Mouse (Mus musculus) liver, postnatal 0 days (tissue): ENCODE results near the gene Fam155a. TPM values are rescaled to one million over a fixed set of nuclear protein-coding genes. Genes with fewer than 3 reads are reported as not detected.

ENCODE experiments used
- ATAC-seq: fragments of 200-750 bp; cut with Nextera tagmentation; 2 replicates; pipeline ENCODE4 v1.8.0; 2017; ENCODE audit warnings: mild to moderate bottlenecking, moderate library complexity
- DNase-seq: peaks from one replicate; pipeline ENCODE4 v3.0.0-alpha.2; 2016
- H3K27ac ChIP-seq: fragments of 300-500 bp; sonication (generic); 2 replicates; pipeline ENCODE4 v1.5.1; 2014; ENCODE audit warnings: antibody characterized with exemption, moderate library complexity, mild to moderate bottlenecking, low read depth
- H3K27me3 ChIP-seq: fragments of 300-500 bp; sonication (generic); 2 replicates; pipeline ENCODE4 v1.6.1; 2014; ENCODE audit warnings: low read length, control low read depth, mixed read lengths; ENCODE audit not compliant: insufficient read depth
- H3K36me3 ChIP-seq: fragments of 300-500 bp; sonication (generic); replicated peaks from 2 replicates; pipeline ENCODE4 v1.6.1; 2014; ENCODE audit warnings: mild to moderate bottlenecking, control low read depth, low read length, moderate library complexity, mixed read lengths; ENCODE audit not compliant: insufficient read depth
- H3K4me1 ChIP-seq: fragments of 300-500 bp; sonication (generic); 2 replicates; pipeline ENCODE4 v1.6.1; 2014; ENCODE audit warnings: antibody characterized with exemption, mild to moderate bottlenecking, control low read depth; ENCODE audit not compliant: insufficient read depth
- H3K4me2 ChIP-seq: fragments of 300-500 bp; sonication (generic); 2 replicates; pipeline ENCODE4 v1.6.1; 2014; ENCODE audit warnings: low read depth, mild to moderate bottlenecking, low read length, moderate library complexity, mixed read lengths
- H3K4me3 ChIP-seq: fragments of 300-500 bp; sonication (generic); 2 replicates; pipeline ENCODE4 v1.5.1; 2014; ENCODE audit warnings: low read depth, low read length
- H3K9ac ChIP-seq: fragments of 300-500 bp; sonication (generic); replicated peaks from 2 replicates; pipeline ENCODE4 v1.6.1; 2014; ENCODE audit warnings: mild to moderate bottlenecking, moderate library complexity
- H3K9me3 ChIP-seq: fragments of 300-500 bp; sonication (generic); 2 replicates; pipeline ENCODE4 v1.6.1; 2016; ENCODE audit warnings: mild to moderate bottlenecking, control low read depth, low read length, mixed read lengths
- CTCF ChIP-seq: sonication (generic); IDR thresholded peaks from 2 replicates; pipeline ENCODE4 v1.5.1; 2016; ENCODE audit warnings: antibody characterized with exemption, low read depth
- EP300 ChIP-seq: IDR thresholded peaks from 2 replicates; pipeline ENCODE4 v1.6.1; 2016; ENCODE audit warnings: antibody characterized with exemption, low read depth, mild to moderate bottlenecking
- WGBS: fragments of 180-500 bp; shearing (Covaris S2); extraction: QIAGEN DNeasy Blood & Tissue Kit; methylation state at CpG from one replicate; pipeline ENCODE4 v1.1.7; 2014; ENCODE audit not compliant: insufficient replicate concordance; 5-methylcytosine and 5-hydroxymethylcytosine counted together
- polyA plus RNA-seq: library from polyadenylated mRNA; unstranded; fragments of >200 nt; fragmentation: Nextera tagmentation; extraction: Ambion mirVana; gene quantifications from 2 replicates; pipeline ENCODE4 v1.2.1, GENCODE M21; 2015

Fam155a gene
- polyA plus RNA-seq, 1 experiment from 2014 or later = not detected

DNA sequence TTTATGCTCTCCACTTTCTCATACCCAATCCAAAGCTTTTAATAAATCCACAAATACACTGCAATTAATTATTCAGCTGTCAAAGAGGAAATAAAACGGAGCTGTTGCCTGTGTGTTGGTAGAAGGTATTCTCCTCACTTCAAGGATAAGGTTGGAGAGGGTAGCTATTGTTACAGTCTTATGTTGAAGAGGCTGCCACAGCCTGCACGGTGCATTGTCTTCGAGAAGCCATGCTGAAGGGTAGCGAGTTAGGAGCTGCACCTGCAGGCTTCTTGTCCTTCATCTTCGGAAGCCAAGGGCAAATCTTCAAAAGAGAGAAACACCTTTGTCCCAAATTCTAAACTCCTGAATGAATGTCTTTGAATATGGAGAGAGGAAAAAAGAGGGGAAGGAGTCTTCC, 288.4 kb downstream of the Fam155a start:
- Histone ChIP-seq H3K4me2 (no peak overlapping the region), H3K9ac (no peak overlapping the region), H3K4me3 (no peak overlapping the region), H3K36me3 (no peaks in the 10 kb centered on the region), H3K4me1 (no peaks in the 10 kb centered on the region), H3K27me3 (no peaks in the 10 kb centered on the region), H3K27ac (no peak overlapping the region), H3K9me3 (no peaks in the 10 kb centered on the region)
- TF ChIP-seq EP300 (no peak), CTCF (no peak)
- WGBS = 68% methylated on average over 5 of the region's 5 CpGs
- DNase-seq = no peak
- no peak for ATAC-seq

DNA sequence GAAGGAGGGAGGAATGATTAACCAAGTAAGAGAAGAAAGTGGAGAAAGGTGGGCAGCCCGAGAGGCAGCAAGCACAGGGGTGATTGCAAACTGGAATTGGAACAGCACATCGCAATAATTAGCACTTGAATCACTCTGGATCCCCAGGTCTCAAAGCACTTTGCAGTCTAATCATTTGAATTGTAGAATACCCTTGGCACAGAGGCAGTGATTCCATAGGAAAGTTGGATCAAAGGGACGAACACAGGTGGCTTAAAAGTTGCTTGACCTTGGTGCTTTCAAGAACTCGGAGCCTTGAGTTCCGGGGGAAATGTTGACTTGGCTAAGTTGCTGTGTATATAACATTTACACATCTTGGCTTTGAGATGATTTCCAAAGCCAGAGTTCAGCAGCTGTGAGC, 299.7 kb downstream of the Fam155a start:
- no peak overlapping the region for H3K27ac ChIP-seq
- H3K4me3 ChIP-seq = no peak overlapping the region
- no peaks in the 10 kb centered on the region for H3K36me3 ChIP-seq
- H3K9me3 ChIP-seq = no peaks in the 10 kb centered on the region
- no peak overlapping the region for H3K9ac ChIP-seq
- no peaks in the 10 kb centered on the region for H3K27me3 ChIP-seq
- ATAC-seq = no peak
- DNase-seq = no peak
- TF ChIP-seq EP300 = no peak
- no peak for TF ChIP-seq CTCF
- WGBS = 63% methylated on average over 5 of the region's 5 CpGs
- H3K4me2 ChIP-seq = no peak overlapping the region
- H3K4me1 ChIP-seq = no peaks in the 10 kb centered on the region

DNA sequence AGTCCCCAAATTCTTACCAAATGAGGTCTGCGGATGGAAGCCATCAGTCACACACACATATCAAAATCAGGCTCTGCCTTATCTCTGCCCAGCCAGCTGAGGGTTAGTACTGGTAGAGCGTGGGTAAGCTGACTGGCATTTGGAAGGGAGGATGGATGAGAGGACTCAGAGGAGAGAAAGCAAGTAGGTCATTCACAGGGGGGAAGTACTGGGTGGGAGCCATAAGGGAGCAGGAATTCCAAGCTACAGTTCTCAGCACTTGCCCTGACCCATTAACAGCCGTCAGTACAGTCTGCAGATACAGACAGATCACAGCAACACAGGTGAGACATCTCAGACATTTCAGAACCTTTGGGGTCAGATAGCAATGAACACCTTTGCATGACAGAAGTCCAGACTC, 300.8 kb downstream of the Fam155a start:
- DNase-seq = no peak
- no peak for ATAC-seq
- no peak overlapping the region for H3K27ac ChIP-seq
- no peaks in the 10 kb centered on the region for H3K27me3 ChIP-seq
- no peak overlapping the region for H3K4me2 ChIP-seq
- no peaks in the 10 kb centered on the region for H3K36me3 ChIP-seq
- WGBS = 75% methylated on average over 3 of the region's 3 CpGs
- H3K4me1 ChIP-seq = no peaks in the 10 kb centered on the region
- H3K9me3 ChIP-seq = no peaks in the 10 kb centered on the region
- H3K4me3 ChIP-seq = no peak overlapping the region
- no peak overlapping the region for H3K9ac ChIP-seq
- TF ChIP-seq EP300 (no peak), CTCF (no peak)

DNA sequence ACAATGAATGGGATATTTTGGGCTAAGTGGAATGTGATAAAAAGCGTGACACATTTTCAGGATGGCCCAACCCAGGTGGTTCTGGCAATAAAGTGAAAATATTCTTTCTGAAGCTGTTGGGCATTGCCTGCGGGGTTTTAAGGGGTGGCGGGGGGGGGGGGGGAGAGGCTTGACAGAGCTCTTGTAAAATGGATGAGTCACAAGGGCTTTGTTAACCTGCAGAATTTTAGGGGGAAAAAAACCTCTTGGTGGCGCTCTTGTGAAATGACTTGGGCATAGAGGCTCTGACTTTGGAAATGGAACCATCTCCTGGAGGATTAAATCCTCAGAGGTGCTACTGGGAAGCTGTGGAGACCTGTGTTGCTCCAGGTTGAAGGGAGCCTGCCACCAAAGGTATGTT, 309.9 kb downstream of the Fam155a start:
- ATAC-seq (no peak), DNase-seq (no peak)
- Histone ChIP-seq H3K4me1 (no peaks in the 10 kb centered on the region), H3K4me3 (no peak overlapping the region), H3K9me3 (no peaks in the 10 kb centered on the region), H3K36me3 (no peaks in the 10 kb centered on the region), H3K4me2 (no peak overlapping the region), H3K9ac (no peak overlapping the region), H3K27ac (no peak overlapping the region), H3K27me3 (no peaks in the 10 kb centered on the region)
- TF ChIP-seq EP300 = no peak
- no peak for TF ChIP-seq CTCF
- 65% methylated on average over 4 of the region's 4 CpGs for WGBS

DNA sequence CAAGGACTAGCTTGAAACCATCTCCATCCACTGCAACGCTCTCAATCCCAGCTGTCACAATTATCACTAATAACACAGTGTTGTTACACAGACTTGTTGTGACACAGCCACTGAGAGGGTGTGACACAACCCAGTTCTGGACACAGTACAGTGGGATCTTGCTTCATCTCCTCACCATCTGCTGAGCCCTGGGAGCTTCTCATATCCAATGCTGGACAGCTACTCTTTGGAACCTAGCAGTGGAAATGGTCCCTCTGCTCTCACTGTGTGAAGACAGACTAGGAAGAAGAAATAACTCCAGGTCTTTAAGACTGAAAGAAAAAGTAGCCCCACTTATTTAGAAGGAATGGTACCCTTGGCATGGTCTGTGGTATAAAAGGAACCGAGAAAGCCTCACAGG, 310.3 kb downstream of the Fam155a start:
- DNase-seq (no peak), ATAC-seq (no peak)
- TF ChIP-seq CTCF = no peak
- no peak for TF ChIP-seq EP300
- H3K9me3 ChIP-seq = no peaks in the 10 kb centered on the region
- no peaks in the 10 kb centered on the region for H3K36me3 ChIP-seq
- no peak overlapping the region for H3K4me3 ChIP-seq
- no peak overlapping the region for H3K4me2 ChIP-seq
- H3K4me1 ChIP-seq = no peaks in the 10 kb centered on the region
- no peak overlapping the region for H3K27ac ChIP-seq
- no peaks in the 10 kb centered on the region for H3K27me3 ChIP-seq
- no peak overlapping the region for H3K9ac ChIP-seq
- WGBS = 73% methylated on average over 2 of the region's 2 CpGs

DNA sequence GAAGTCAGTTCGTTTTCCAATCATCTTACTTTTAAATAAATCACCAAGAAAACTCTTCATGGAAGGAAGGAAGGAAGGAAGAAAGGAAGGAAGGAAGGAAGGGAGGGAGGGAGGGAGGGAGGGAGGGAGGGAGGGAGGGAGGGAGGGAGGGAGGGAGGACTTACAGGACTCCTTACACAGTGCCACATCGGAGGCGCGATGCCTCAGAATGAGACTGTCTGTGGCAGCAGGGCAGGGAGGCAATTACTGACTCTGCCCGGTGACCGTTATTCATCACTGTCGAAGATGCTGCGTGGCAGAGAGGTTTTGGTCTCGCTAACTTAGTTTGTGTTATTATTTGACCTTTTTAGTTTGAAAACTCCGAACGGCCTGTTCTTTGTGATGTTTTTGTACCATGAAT, 312.3 kb downstream of the Fam155a start:
- Histone ChIP-seq H3K27me3 (no peaks in the 10 kb centered on the region), H3K36me3 (no peaks in the 10 kb centered on the region), H3K4me3 (no peak overlapping the region), H3K4me2 (no peak overlapping the region), H3K4me1 (no peaks in the 10 kb centered on the region), H3K27ac (no peak overlapping the region), H3K9me3 (no peaks in the 10 kb centered on the region), H3K9ac (no peak overlapping the region)
- TF ChIP-seq EP300 = no peak
- TF ChIP-seq CTCF = no peak
- no peak for DNase-seq
- 79% methylated on average over 11 of the region's 11 CpGs for WGBS
- no peak for ATAC-seq

DNA sequence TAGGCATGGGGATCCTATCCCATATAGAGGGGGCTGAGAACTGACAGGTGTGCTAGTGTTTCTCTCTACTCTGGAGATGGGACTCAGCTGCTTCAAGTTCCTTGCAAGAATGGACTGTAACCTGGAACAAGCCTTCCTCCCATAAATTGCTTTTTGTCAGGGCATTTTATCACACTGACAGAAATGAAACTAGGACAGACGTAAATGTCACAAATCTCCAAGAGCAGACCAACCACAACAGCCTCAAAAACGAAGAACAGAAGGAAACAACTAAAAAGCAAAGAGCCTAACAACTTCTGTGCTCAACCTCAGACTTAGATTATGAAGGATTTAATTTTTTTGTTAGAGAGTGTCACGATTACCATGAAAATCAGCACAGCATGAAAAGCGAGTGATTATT, 315.8 kb downstream of the Fam155a start:
- Histone ChIP-seq H3K4me3 (no peak overlapping the region), H3K9me3 (no peaks in the 10 kb centered on the region), H3K9ac (no peak overlapping the region), H3K4me1 (no peaks in the 10 kb centered on the region), H3K27ac (no peak overlapping the region), H3K27me3 (no peaks in the 10 kb centered on the region), H3K36me3 (no peaks in the 10 kb centered on the region), H3K4me2 (no peak overlapping the region)
- DNase-seq = no peak
- TF ChIP-seq CTCF = no peak
- TF ChIP-seq EP300 = no peak
- WGBS = 50% methylated on average over 4 of the region's 4 CpGs
- no peak for ATAC-seq
